Mouse (Mus musculus): ENCODE measurements around the gene Smr2. TPM values are rescaled to one million over a fixed set of nuclear protein-coding genes. Genes with fewer than 3 reads are reported as not detected.
"Not testable (repeated sequence)": the region's sequence is repeated elsewhere in the genome, so short reads cannot be mapped to it uniquely, and the experiment has no call there.

Gene Smr2
- polyA plus RNA-seq (2017; shearing (Covaris generic)), result not detected

DNA sequence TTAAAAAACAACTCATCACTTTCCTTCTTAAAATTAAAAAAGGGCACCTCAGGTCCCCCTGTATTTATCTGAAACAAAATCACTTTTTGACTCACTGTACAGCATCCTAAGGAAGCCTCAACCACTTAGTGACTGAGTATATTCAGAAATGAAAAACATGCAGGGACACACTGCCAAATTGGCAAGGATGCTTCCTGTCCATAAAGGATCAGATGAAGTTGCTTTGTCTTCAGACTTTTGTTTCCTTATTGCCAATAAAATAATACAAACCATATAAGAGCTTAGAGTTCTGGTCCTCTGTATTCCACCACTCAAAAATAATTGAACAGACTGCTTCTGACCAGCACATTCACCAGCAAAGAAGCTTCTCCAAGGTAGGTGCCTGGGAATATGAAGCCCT is at the start of gene Smr2:
Smr2 (plus strand) TSS at position 301 of the 400 bp plus-strand sequence.
- ATAC-seq, result not testable (repeated sequence)

DNA sequence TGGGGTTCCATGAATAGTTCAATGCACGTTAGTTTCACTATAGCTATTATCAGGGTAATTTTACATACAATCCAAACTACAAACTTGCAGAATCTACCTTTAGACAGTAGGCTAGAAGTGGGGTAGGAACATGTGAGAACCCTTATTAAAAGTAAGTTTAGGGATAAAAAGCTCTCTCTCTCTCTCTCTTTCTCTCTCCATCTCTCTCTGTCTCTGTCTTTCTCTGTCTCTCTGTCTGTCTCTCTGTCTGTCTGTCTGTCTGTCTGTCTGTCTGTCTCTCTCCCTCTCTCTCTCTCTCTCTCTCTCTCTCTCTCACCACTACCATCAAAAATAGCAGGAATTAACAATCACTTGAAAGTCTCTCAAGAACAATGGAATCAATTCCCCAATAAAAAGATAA is 25.1 kb downstream of the Smr2 start, which contains the start of gene Gm11116:
Gm11116 (minus strand) TSS at position 101 of the 400 bp plus-strand sequence.
- no peak for ATAC-seq

DNA sequence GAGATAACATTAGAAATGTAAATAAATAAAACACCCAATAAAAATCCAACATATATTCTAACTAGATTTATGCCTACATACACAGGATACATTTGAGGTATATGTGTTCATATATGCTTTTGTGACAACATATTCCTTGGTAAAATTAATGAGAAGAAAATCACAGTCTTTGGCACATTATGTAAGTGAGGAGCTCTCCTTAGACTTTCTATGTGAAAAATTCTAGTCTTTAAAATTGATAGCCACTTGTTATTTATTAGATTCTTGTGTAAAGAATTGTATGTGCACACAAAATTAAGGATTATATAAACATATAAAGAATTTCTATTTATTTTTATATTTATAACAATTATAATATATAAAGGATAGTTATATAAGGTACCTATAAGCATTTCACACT is 67.6 kb downstream of the Smr2 start, which contains the start of gene Gm11115:
Gm11115 (minus strand) TSS at position 101 of the 400 bp plus-strand sequence.
- no peak for ATAC-seq

Other genes with a start within 250 kb of the Smr2 start
- not detected for gene Odam, start 201.5 kb upstream of the Smr2 start, polyA plus RNA-seq (2017; shearing (Covaris generic))
- gene Csn3, start 161.0 kb upstream of the Smr2 start, polyA plus RNA-seq (2017; shearing (Covaris generic)), result not detected
- not detected for gene 2310003L06Rik, start 117.1 kb upstream of the Smr2 start, polyA plus RNA-seq (2017; shearing (Covaris generic))
- not detected for gene Gm28434, start 117.0 kb upstream of the Smr2 start, polyA plus RNA-seq (2017; shearing (Covaris generic))
- gene Cabs1, start 107.1 kb upstream of the Smr2 start, polyA plus RNA-seq (2017; shearing (Covaris generic)), result not detected
- not detected for gene Smr3a, start 84.0 kb upstream of the Smr2 start, polyA plus RNA-seq (2017; shearing (Covaris generic))
- gene Gm11116, start 25.0 kb downstream of the Smr2 start, polyA plus RNA-seq (2017; shearing (Covaris generic)), result not detected
- gene Gm11115, start 67.5 kb downstream of the Smr2 start, polyA plus RNA-seq (2017; shearing (Covaris generic)), result not detected
- gene Gm7714, start 182.4 kb downstream of the Smr2 start, polyA plus RNA-seq (2017; shearing (Covaris generic)), result under 1 TPM in 1 of 2 experiments, not detected in 1; 0.67 TPM
- not detected for gene Prol1, start 230.8 kb downstream of the Smr2 start, polyA plus RNA-seq (2017; shearing (Covaris generic))